Mouse (Mus musculus): ENCODE results near the gene Ninl.
A peak's percentile ranks its signal among the peaks of the same experiment; 100 is the strongest.

The Ninl gene

DNA sequence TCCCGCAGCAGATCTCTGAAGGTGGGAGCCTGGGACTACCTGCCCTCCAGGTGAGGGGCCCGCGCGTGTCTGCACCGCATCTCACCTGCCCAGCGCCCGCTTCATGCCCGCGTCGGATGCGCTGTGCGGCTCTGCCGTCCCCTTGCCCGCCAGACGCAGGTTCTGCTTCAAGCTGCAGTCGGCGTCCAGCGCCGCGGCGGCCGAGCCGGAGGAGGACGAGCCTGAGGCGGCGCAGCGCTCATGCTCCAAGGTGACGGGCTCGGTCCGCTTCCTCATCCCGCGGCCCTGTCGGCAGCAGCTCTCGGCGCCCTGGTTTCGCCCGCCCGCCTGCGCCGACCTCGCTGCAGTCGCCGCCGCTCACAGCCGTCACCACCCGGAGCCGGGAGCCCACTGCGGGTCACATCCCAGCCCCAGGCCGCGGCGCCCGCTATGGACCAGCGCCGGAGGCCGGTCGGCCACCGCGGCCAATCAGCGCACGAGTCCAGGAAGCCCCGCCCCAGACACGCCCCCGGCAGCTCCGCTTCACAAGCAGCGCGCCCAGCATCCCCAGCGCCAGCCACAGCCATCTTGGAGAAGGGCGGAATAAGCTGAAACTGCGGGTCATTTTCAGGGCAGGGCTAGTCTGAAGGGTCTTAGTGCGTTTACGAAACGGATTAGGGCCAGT lies 134.8 kb downstream of the Ninl start, which contains the start of gene Abhd12:
Abhd12 (minus strand) TSS at position 470 of the 664 bp plus-strand sequence.
- DNase-seq (ENCODE audit: low spot score in 2 of 2), result peak; percentile 94 to 97

DNA sequence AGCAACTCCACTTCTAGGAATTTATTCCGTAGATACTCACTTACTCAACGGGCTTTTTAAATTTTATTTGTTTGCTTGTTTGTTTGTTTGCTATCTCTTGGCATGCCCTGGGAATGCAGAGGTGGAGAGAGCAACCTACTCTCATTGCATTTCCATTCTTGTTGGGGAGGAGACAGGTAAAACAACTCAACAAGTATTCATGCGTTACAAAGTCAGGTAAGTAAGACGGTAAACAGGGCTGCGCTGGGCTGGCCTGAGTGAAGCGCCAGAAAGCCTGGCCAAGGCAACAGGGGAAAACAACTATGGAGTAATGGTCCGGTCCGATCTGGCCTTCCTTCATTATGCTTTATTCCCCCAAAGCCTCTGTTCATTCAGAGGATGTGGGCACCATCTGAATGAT lies 136.8 kb downstream of the Ninl start:
- DNase-seq (ENCODE audit: low spot score in 2 of 2), result no peak

DNA sequence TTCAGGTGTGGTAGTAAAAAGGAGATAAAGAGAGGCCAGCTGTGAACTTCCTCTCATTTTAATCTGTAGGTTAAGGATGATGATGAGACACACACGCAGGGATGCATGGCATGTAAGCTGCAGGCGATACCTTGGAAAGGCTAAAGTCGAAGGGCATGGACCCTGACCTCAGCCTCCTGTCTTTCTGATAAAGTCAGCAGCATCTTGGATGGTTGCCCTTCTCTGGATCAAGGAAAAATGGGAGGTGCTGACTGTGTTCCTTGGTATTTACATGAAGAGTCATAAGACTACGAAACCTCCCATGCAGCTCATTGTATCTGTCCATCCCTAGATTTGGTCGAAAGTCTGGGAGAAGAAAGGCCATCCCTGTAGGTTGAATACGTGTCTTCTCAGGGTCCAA lies 138.8 kb downstream of the Ninl start:
- no peak for DNase-seq (ENCODE audit: low spot score in 2 of 2)

DNA sequence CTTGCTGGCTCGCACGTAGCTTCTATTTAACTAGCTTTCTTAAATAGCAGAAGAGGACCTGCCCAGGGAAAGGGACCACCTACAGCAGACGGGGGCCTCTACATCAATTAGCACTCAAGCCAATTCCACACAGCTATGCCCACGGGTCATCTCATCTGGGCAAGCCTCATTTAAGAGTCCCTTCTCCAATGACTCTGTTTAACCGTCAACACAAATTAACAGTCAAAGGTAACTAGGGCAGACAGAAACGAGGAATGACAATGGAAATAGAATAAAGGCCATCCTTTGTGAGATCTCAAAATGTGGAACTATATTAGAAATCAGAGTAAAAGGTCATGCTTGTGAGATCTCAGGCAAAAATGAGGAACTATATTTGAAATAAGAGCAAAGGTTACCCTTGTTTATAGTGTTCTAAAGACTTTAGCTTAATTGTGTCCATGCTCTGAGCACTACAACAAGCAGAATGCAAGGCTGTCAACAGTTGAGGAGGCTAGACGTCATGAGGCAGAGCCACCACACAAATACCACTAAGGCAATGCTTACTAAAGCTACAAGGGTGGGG lies 143.4 kb downstream of the Ninl start:
- no peak for DNase-seq (ENCODE audit: low spot score in 2 of 2)

DNA sequence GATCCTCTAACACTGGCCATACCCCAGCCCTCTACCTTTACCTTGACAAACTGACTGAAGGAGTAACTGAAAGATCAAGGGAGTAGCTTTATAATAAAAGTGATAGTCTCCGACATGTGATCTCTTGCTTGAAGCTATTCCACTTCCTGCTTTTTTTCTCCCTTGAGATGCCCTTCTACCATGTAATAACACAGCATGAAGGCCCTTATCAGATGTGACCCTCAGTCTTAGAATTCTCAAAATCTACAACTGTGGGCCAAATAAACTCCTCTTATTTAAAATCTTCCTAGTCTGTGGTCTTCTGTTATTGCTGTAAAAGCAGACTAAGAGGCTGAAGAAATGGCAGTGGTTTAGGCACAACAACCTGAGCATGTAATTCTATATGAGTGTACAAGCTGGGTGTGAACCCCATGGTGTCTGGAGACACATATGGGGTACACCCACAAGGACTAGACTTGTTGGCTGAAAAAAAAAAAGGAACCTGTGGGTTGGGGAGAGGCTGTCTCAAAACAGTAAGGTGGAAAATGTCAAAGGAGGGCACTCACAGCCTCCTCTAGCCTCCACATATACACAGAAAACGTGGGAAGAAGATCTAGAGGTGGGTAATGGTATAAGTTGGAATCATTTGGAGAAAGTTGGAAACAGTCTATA lies 144.4 kb downstream of the Ninl start:
- DNase-seq (ENCODE audit: low spot score in 2 of 2), result no peak

DNA sequence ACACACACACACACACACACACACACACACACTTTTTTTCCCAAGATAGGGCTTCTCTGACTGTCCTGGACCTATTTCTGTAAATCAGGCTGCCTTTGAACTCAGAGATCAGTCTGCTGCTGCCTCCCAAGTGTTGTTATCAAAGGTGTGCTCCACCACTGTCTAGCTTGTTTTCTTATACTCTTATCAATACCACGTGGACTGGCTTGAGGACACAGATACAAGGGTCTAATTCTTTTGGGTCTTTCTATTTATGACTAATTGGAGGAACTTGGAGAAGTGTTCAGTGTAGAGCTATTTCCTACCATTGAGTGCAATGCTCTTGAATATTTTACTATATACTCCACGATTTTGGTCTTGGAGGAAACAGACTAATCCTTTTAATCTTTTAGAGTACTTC lies 151.8 kb downstream of the Ninl start:
- no peak for DNase-seq (ENCODE audit: low spot score in 2 of 2)

DNA sequence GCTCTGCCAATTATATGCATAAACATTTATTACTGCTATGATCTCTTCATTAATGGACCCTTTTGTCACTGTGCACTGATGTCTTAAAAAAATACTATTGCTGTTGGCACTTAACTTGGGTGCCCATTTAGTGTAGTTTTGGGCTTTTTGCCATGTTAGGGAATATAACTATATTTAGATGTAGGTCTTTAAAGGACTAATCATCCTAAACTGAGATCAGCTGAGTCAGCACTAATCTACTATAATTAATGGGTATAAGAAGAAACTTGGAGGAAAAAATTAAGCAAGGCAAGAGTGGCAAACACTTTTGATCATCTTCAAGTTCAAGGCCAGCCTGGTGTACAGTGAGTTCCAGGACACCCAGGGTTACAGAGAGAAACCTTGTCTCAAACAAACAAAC lies 152.9 kb downstream of the Ninl start:
- no peak for DNase-seq (ENCODE audit: low spot score in 2 of 2)

DNA sequence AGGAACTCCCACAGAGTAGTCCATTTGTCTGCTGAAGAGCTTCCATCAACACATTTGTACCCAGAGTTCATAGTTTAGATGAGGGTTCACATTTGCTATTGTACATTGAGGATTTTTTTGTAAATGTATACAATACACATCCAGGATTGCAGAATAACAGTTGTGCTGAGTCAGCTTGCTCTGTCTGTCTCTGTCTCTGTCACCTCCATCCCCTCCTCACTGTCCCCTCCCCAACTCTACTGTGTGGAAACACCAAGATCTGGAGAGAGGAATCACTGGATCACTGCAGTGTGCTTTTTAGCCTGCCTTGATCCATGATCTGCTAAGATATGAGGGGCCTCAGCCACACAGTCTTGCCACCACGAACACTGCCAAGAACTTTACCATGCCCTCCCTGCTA lies 153.4 kb downstream of the Ninl start:
- DNase-seq (ENCODE audit: low spot score in 2 of 2), result no peak

DNA sequence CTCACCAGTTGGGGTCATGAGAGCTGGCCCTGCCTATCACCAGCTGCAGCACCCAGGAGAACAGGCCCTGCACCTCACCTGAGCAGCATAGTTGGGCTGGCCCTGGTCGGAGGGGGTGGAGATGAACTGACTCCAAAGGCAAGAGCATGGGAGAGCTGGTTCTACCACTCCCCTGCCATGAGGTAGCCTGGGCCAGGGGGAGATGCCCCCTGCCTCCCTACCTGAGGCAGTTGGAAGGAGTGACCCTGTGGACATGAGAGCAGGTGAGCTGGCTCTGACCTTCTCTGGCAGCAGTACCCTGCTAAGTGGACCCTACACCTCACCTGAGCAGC lies 154.4 kb downstream of the Ninl start:
- no peak for DNase-seq (ENCODE audit: low spot score in 2 of 2)

All from frontal cortex, postnatal 14 days (tissue).